Mouse (Mus musculus): ENCODE results near the gene Unc119b. TPM values are rescaled to one million over a fixed set of nuclear protein-coding genes. Genes with fewer than 3 reads are reported as not detected.
"Not testable (repeated sequence)": the region's sequence is repeated elsewhere in the genome, so short reads cannot be mapped to it uniquely, and the experiment has no call there.

The Unc119b gene
- total RNA-seq, 2 experiments from 2014 or later: 23.4 to 28.1 TPM

- no peak for DNase-seq (ENCODE audit: low spot score in 2 of 2)
- intact Hi-C loops (cut with DNase I): no loop called here
These were observed 32.5 kb downstream of the Unc119b start for GRCm38 (mm10) chr5:115102231-115102630.

GRCm38 (mm10) chr5:115100473-115100872 is 34.3 kb downstream of the Unc119b start:
- no peak for DNase-seq (ENCODE audit: low spot score in 2 of 2)
- intact Hi-C loops (cut with DNase I): no loop called here

- DNase-seq (ENCODE audit: low spot score in 2 of 2): no peak
- intact Hi-C loops (cut with DNase I): no loop called here
These were observed 34.8 kb downstream of the Unc119b start for GRCm38 (mm10) chr5:115099991-115100390.

- intact Hi-C loops (cut with DNase I): no loop called here
- DNase-seq (ENCODE audit: low spot score in 2 of 2): no peak
These were observed 35.2 kb downstream of the Unc119b start for GRCm38 (mm10) chr5:115099530-115099929.

GRCm38 (mm10) chr5:115098195-115098594 is 36.6 kb downstream of the Unc119b start, which contains the start of gene Gm10401:
Gene Gm10401, minus strand, starts transcription at chr5:115098295.
- intact Hi-C loops (cut with DNase I): no loop called here
- DNase-seq (ENCODE audit: low spot score in 2 of 2): no peak

GRCm38 (mm10) chr5:115091776-115092175 is 43.0 kb downstream of the Unc119b start:
- intact Hi-C loops (cut with DNase I): no loop called here

GRCm38 (mm10) chr5:115091015-115091414 is 43.8 kb downstream of the Unc119b start:
- DNase-seq (ENCODE audit: low spot score in 2 of 2): no peak
- intact Hi-C loops (cut with DNase I): no loop called here

More at GRCm38 (mm10) chr5:115091776-115092175, 43.0 kb downstream of the Unc119b start:
- DNase-seq (ENCODE audit: low spot score in 2 of 2): no peak

GRCm38 (mm10) chr5:115089592-115090268 is 45.0 kb downstream of the Unc119b start:
- intact Hi-C loops (cut with DNase I): no loop called here
- no peak for DNase-seq (ENCODE audit: low spot score in 2 of 2)

- no peak for DNase-seq (ENCODE audit: low spot score in 2 of 2)
- intact Hi-C loops (cut with DNase I): no loop called here
These were observed 49.1 kb downstream of the Unc119b start for GRCm38 (mm10) chr5:115085675-115086074.

- intact Hi-C loops (cut with DNase I): no loop called here
- no peak for DNase-seq (ENCODE audit: low spot score in 2 of 2)
These were observed 51.3 kb downstream of the Unc119b start for GRCm38 (mm10) chr5:115083492-115083891.

GRCm38 (mm10) chr5:115081636-115082035 is 53.1 kb downstream of the Unc119b start:
- no peak for DNase-seq (ENCODE audit: low spot score in 2 of 2)
- intact Hi-C loops (cut with DNase I): no loop called here

- DNase-seq (ENCODE audit: low spot score in 2 of 2): peak; percentile 65 to 68
- intact Hi-C loops (cut with DNase I): loop anchor here (2.0 to 5.0 kb wide), 2 partner anchors 64 to 98 kb away; partner anchors contain the start of gene Sppl3
These were observed 58.5 kb downstream of the Unc119b start for GRCm38 (mm10) chr5:115076144-115076901.

GRCm38 (mm10) chr5:115074749-115075148 is 60.0 kb downstream of the Unc119b start:
- DNase-seq (ENCODE audit: low spot score in 2 of 2): no peak
- intact Hi-C loops (cut with DNase I): loop anchor here (5.0 kb wide), 1 partner anchor 62 kb away; the partner anchor contains the start of gene Sppl3

GRCm38 (mm10) chr5:115073306-115073705 is 61.5 kb downstream of the Unc119b start:
- DNase-seq (ENCODE audit: low spot score in 2 of 2); intact Hi-C loops (cut with DNase I): not testable (repeated sequence)

Other genes with a start within 250 kb of the Unc119b start
- gene Oasl2, start 238.0 kb downstream of the Unc119b start, total RNA-seq (2021): 1 to 10 TPM in 1 of 2 experiments, under 1 TPM in 1; 0.57 to 1.8 TPM
- gene Oasl1, start 211.7 kb downstream of the Unc119b start, total RNA-seq (2021): not detected
- 100 to 1,000 TPM; 210 to 248 TPM for gene 2210016L21Rik, start 192.8 kb downstream of the Unc119b start, total RNA-seq (2021)
- gene Hnf1a, start 163.9 kb downstream of the Unc119b start, total RNA-seq (2021): not detected
- gene Sppl3, start 123.8 kb downstream of the Unc119b start, total RNA-seq (2021): 100 to 1,000 TPM; 104 to 106 TPM
- not detected for gene Gm10401, start 36.7 kb downstream of the Unc119b start, total RNA-seq (2021)
- gene Acads, start 15.6 kb downstream of the Unc119b start, total RNA-seq (2021): 1 to 10 TPM; 5.9 to 6.8 TPM
- 10 to 100 TPM; 67.9 to 77.9 TPM for gene Mlec, start 23.2 kb upstream of the Unc119b start, total RNA-seq (2021)
- 100 to 1,000 TPM; 179 to 209 TPM for gene Cabp1, start 59.4 kb upstream of the Unc119b start, total RNA-seq (2021)
- 10 to 100 TPM; 59.5 to 75.8 TPM for gene Pop5, start 100.9 kb upstream of the Unc119b start, total RNA-seq (2021)
- gene Rnf10, start 137.9 kb upstream of the Unc119b start, total RNA-seq (2021): 100 to 1,000 TPM; 244 to 283 TPM
- 10 to 100 TPM; 38.2 to 38.8 TPM for gene Coq5, start 144.7 kb upstream of the Unc119b start, total RNA-seq (2021)
- gene Dynll1, start 166.0 kb upstream of the Unc119b start, total RNA-seq (2021): 100 to 1,000 TPM; 770 to 772 TPM
- 10 to 100 TPM; 73.4 to 75.5 TPM for gene Srsf9, start 192.2 kb upstream of the Unc119b start, total RNA-seq (2021)
- 10 to 100 TPM; 22.4 to 23.3 TPM for gene Gatc, start 206.2 kb upstream of the Unc119b start, total RNA-seq (2021)
- gene Triap1, start 206.2 kb upstream of the Unc119b start, total RNA-seq (2021): 10 to 100 TPM; 28.2 to 32.4 TPM
- gene Cox6a1, start 214.0 kb upstream of the Unc119b start, total RNA-seq (2021): 100 to 1,000 TPM; 838 to 857 TPM